Mouse (Mus musculus) heart, postnatal 0 days (tissue): ENCODE data around the gene Amph. TPM values are rescaled to one million over a fixed set of nuclear protein-coding genes. Genes with fewer than 3 reads are reported as not detected.
"Not testable (repeated sequence)": the region's sequence is repeated elsewhere in the genome, so short reads cannot be mapped to it uniquely, and the experiment has no call there.

Source experiments
- ATAC-seq: fragments of 200-750 bp; cut with Nextera tagmentation; 2 replicates; pipeline ENCODE4 v1.8.0; 2017; ENCODE audit warnings: low read depth, moderate number of reproducible peaks, moderate library complexity; ENCODE audit not compliant: insufficient read depth
- DNase-seq: peaks from one replicate; pipeline ENCODE4 v3.0.0-alpha.2; 2016; ENCODE audit warnings: low spot score
- H3K27ac ChIP-seq: fragments of 300-500 bp; sonication (generic); 2 replicates; pipeline ENCODE4 v1.5.1; 2014; ENCODE audit warnings: low read depth, mild to moderate bottlenecking
- H3K27me3 ChIP-seq: fragments of 300-500 bp; sonication (generic); 2 replicates; pipeline ENCODE4 v1.6.1; 2014; ENCODE audit warnings: low read length, mixed read lengths; ENCODE audit not compliant: control insufficient read depth, insufficient read depth
- H3K36me3 ChIP-seq: fragments of 300-500 bp; sonication (generic); replicated peaks from 2 replicates; pipeline ENCODE4 v1.6.1; 2014; ENCODE audit warnings: low read length, mixed read lengths; ENCODE audit not compliant: control insufficient read depth, insufficient read depth
- H3K4me1 ChIP-seq: fragments of 300-500 bp; sonication (generic); 2 replicates; pipeline ENCODE4 v1.6.1; 2014; ENCODE audit warnings: antibody characterized with exemption; ENCODE audit not compliant: control insufficient read depth, insufficient read depth
- H3K4me2 ChIP-seq: fragments of 300-500 bp; sonication (generic); 2 replicates; pipeline ENCODE4 v1.6.1; 2014; ENCODE audit warnings: low read depth, mild to moderate bottlenecking, low read length, moderate library complexity
- H3K4me3 ChIP-seq: fragments of 300-500 bp; sonication (generic); 2 replicates; pipeline ENCODE4 v1.5.1; 2014; ENCODE audit warnings: low read depth, low read length
- H3K9ac ChIP-seq: fragments of 300-500 bp; sonication (generic); replicated peaks from 2 replicates; pipeline ENCODE4 v1.6.1; 2014; ENCODE audit warnings: low read depth, low read length, mixed read lengths
- H3K9me3 ChIP-seq: fragments of 300-500 bp; sonication (generic); replicated peaks from 2 replicates; pipeline ENCODE4 v1.6.1; 2016; ENCODE audit warnings: low read length; ENCODE audit not compliant: control insufficient read depth
- CTCF ChIP-seq: IDR thresholded peaks from 2 replicates; pipeline ENCODE4 v1.5.1; 2016; ENCODE audit warnings: antibody characterized with exemption, control low read depth, low read depth
- EP300 ChIP-seq: IDR thresholded peaks from 2 replicates; pipeline ENCODE4 v1.6.1; 2016; ENCODE audit warnings: antibody characterized with exemption, low read depth
- WGBS: fragments of 180-500 bp; shearing (Covaris S2); extraction: QIAGEN DNeasy Blood & Tissue Kit; methylation state at CpG from one replicate; pipeline ENCODE4 v1.1.7; 2014; 5-methylcytosine and 5-hydroxymethylcytosine counted together
- polyA plus RNA-seq: library from polyadenylated mRNA; unstranded; fragments of >200 nt; fragmentation: Nextera tagmentation; extraction: Ambion mirVana; gene quantifications from 2 replicates; pipeline ENCODE4 v1.2.1, GENCODE M21; 2015
- total RNA-seq: library from RNA; depleted of rRNA; stranded (reverse); fragments of >200 nt; gene quantifications from 2 replicates; pipeline ENCODE4 v1.2.3, GENCODE M21; 2014; ENCODE audit warnings: low replicate concordance; rRNA removed

The Amph gene
- 0.08 and 0.42 TPM in 2 replicates for total RNA-seq
- 0.18 and 0.19 TPM in 2 replicates for polyA plus RNA-seq

- 1% methylated on average over 70 of the region's 70 CpGs for WGBS
- Histone ChIP-seq H3K4me3 (peak within 1 kb of the TSS; percentile 55), H3K36me3 (no peaks in the 10 kb centered on the region), H3K4me1 (peaks cover 8% of the 10 kb centered on the region), H3K27ac (no peak within 1 kb of the TSS), H3K4me2 (peak within 1 kb of the TSS; percentile 98), H3K9me3 (no peaks in the 10 kb centered on the region), H3K9ac (no peak within 1 kb of the TSS), H3K27me3 (peaks cover 20% of the 10 kb centered on the region)
- DNase-seq (peak; percentile 15), ATAC-seq (peak; percentile 63; the same call in 1 of the 2 replicates)
- TF ChIP-seq EP300, result no peak
- no peak for TF ChIP-seq CTCF
Observed at GRCm38 (mm10) chr13:18948171-18949028, at the start of gene Amph. Gene Amph (plus strand): TSS chr13:18948205.

- Histone ChIP-seq H3K4me3 (no peak overlapping the region), H3K9ac (no peak overlapping the region), H3K9me3 (no peaks in the 10 kb centered on the region), H3K4me2 (no peak overlapping the region), H3K27me3 (no peaks in the 10 kb centered on the region), H3K27ac (no peak overlapping the region), H3K4me1 (no peaks in the 10 kb centered on the region), H3K36me3 (no peaks in the 10 kb centered on the region)
- WGBS, result 81% methylated on average over 6 of the region's 6 CpGs
- no peak for DNase-seq
- no peak for TF ChIP-seq CTCF
- TF ChIP-seq EP300, result no peak
- no peak for ATAC-seq
Observed at GRCm38 (mm10) chr13:18903623-18904022, 44.4 kb upstream of the Amph start.

GRCm38 (mm10) chr13:18914774-18915173 is 33.2 kb upstream of the Amph start:
- H3K4me3 ChIP-seq, result no peak overlapping the region
- no peak overlapping the region for H3K9ac ChIP-seq
- ATAC-seq, result no peak
- no peak for DNase-seq
- 0 out of 2 replicates have a peak, but pooled peaks cover 3% of the 10 kb centered on the region for H3K4me1 ChIP-seq
- no peaks in the 10 kb centered on the region for H3K9me3 ChIP-seq
- no peak overlapping the region for H3K4me2 ChIP-seq
- no peaks in the 10 kb centered on the region for H3K36me3 ChIP-seq
- no peak overlapping the region for H3K27ac ChIP-seq
- TF ChIP-seq EP300 (no peak), CTCF (no peak)
- 69% methylated on average over 4 of the region's 4 CpGs for whole genome bisulfite sequencing
- no peaks in the 10 kb centered on the region for H3K27me3 ChIP-seq

- H3K4me2 ChIP-seq, H3K4me1 ChIP-seq, H3K9me3 ChIP-seq, H3K36me3 ChIP-seq, H3K27me3 ChIP-seq, ATAC-seq, H3K27ac ChIP-seq, H3K9ac ChIP-seq, H3K4me3 ChIP-seq, DNase-seq: not testable (repeated sequence)
- WGBS, result 14% methylated on average over 1 of the region's 2 CpGs
Observed at GRCm38 (mm10) chr13:18933191-18933590, 14.8 kb upstream of the Amph start.

GRCm38 (mm10) chr13:18947686-18948085 is 319 bp upstream of the Amph start:
- 16% methylated on average over 5 of the region's 5 CpGs for WGBS
- no peak for DNase-seq
- Histone ChIP-seq H3K4me2 (peak overlapping the region; percentile 98), H3K36me3 (no peaks in the 10 kb centered on the region), H3K4me1 (peaks cover 8% of the 10 kb centered on the region), H3K9me3 (no peaks in the 10 kb centered on the region), H3K9ac (no peak overlapping the region), H3K27me3 (peaks cover 20% of the 10 kb centered on the region), H3K4me3 (peak overlapping the region; percentile 55), H3K27ac (no peak overlapping the region)
- TF ChIP-seq CTCF (no peak), EP300 (no peak)
- no peak for ATAC-seq

- DNase-seq, result no peak
- Histone ChIP-seq H3K36me3 (no peaks in the 10 kb centered on the region), H3K27ac (no peak overlapping the region), H3K9me3 (no peaks in the 10 kb centered on the region), H3K9ac (no peak overlapping the region), H3K27me3 (peaks cover 20% of the 10 kb centered on the region), H3K4me2 (peak overlapping the region; percentile 98), H3K4me1 (peaks cover 8% of the 10 kb centered on the region), H3K4me3 (peak overlapping the region; percentile 55)
- no peak for ATAC-seq
- 6% methylated on average over 5 of the region's 5 CpGs for WGBS
- TF ChIP-seq CTCF (no peak), EP300 (no peak)
Observed at GRCm38 (mm10) chr13:18949029-18949350, 985 bp downstream of the Amph start.
